Comparison of ENCODE assay signal across 16 mouse cellular contexts in genomic region chr8:72353700-72354045, GRCm38 (mm10). TPM values are rescaled to one million over a fixed set of nuclear protein-coding genes. Genes with fewer than 3 reads are reported as not detected.
DNase-seq lines count a peak whose midpoint lies in the region; ATAC-seq lines count a peak whose summit lies in the region.
"Had no signal": no experiment of that assay in that cellular context is flagged by ENCODE, and none has a peak within 500 bp of the region (broad histone marks: within the 10 kb centered on the region; RNA-seq: fewer than 3 reads in every experiment).

No protein-coding gene starts in this region.

- H3K4me1 ChIP-seq in forebrain, embryonic 14.5 days (ENCODE audit: control insufficient read depth, insufficient read depth, low read length) = no peaks in the 10 kb centered on the region
- no peaks in the 10 kb centered on the region for H3K4me1 ChIP-seq in forebrain, embryonic 15.5 days
- H3K4me1 ChIP-seq in kidney, embryonic 14.5 days (ENCODE audit: control insufficient read depth, insufficient read depth, low read length) = no peaks in the 10 kb centered on the region
- H3K4me1 ChIP-seq: forebrain, embryonic 10.5 days; midbrain, embryonic 10.5 days; neural tube, embryonic 13.5 days had no signal

- no peak overlapping the region for H3K27ac ChIP-seq in forebrain, embryonic 14.5 days (ENCODE audit: low read depth, low read length)
- H3K27ac ChIP-seq in forebrain, embryonic 15.5 days (replicated peaks) = no peak overlapping the region
- 0 out of 2 replicates have a peak overlapping the region, but pooled peaks have one; percentile 17 for H3K27ac ChIP-seq in kidney, embryonic 14.5 days (ENCODE audit: low read depth, low read length)
- H3K27ac ChIP-seq: forebrain, embryonic 10.5 days; limb, embryonic 15.5 days; midbrain, embryonic 10.5 days; neural tube, embryonic 13.5 days had no signal

- H3K9me3 ChIP-seq in forebrain, embryonic 14.5 days (replicated peaks; ENCODE audit: control insufficient read depth, low read length) = no peaks in the 10 kb centered on the region
- no peaks in the 10 kb centered on the region for H3K9me3 ChIP-seq in forebrain, embryonic 15.5 days
- H3K9me3 ChIP-seq in kidney, embryonic 14.5 days (ENCODE audit: control insufficient read depth, low read length) = no peaks in the 10 kb centered on the region
- H3K9me3 ChIP-seq: forebrain, embryonic 10.5 days; limb, embryonic 15.5 days; midbrain, embryonic 10.5 days; neural tube, embryonic 13.5 days had no signal

- H3K9ac ChIP-seq in forebrain, embryonic 14.5 days (ENCODE audit: low read length) = 0 out of 2 replicates have a peak overlapping the region, but pooled peaks have one; percentile 8
- H3K9ac ChIP-seq in forebrain, embryonic 15.5 days (replicated peaks) = no peak overlapping the region
- no peak overlapping the region for H3K9ac ChIP-seq in kidney, embryonic 14.5 days (ENCODE audit: low read depth, low read length)
- H3K9ac ChIP-seq: limb, embryonic 15.5 days; neural tube, embryonic 13.5 days had no signal

- no peaks in the 10 kb centered on the region for H3K27me3 ChIP-seq in forebrain, embryonic 14.5 days (replicated peaks; ENCODE audit: control insufficient read depth, insufficient read depth, low read length)
- H3K27me3 ChIP-seq in forebrain, embryonic 15.5 days = no peaks in the 10 kb centered on the region
- no peaks in the 10 kb centered on the region for H3K27me3 ChIP-seq in kidney, embryonic 14.5 days (ENCODE audit: control insufficient read depth, insufficient read depth, low read length)
- H3K27me3 ChIP-seq: limb, embryonic 15.5 days; neural tube, embryonic 13.5 days had no signal

- ATAC-seq in forebrain, embryonic 14.5 days = no peak
- ATAC-seq in forebrain, embryonic 15.5 days (replicated peaks) = no peak
- peak; percentile 3; the same call in 1 of the 2 replicates for ATAC-seq in kidney, embryonic 14.5 days (ENCODE audit: low FRiP score, low TSS enrichment)
- no peak for ATAC-seq in erythroblast, adult 5-6 weeks (replicated peaks; ENCODE audit: low FRiP score, poor library complexity, severe bottlenecking)
- ATAC-seq: intestine, embryonic 16.5 days had no signal

- H3K36me3 ChIP-seq in forebrain, embryonic 14.5 days (ENCODE audit: control insufficient read depth, insufficient read depth, low read length) = peaks cover 77% of the 10 kb centered on the region
- peaks cover 33% of the 10 kb centered on the region for H3K36me3 ChIP-seq in forebrain, embryonic 15.5 days
- H3K36me3 ChIP-seq in kidney, embryonic 14.5 days (ENCODE audit: control insufficient read depth, insufficient read depth, low read length) = peaks cover 38% of the 10 kb centered on the region

- H3K4me2 ChIP-seq in forebrain, embryonic 14.5 days (ENCODE audit: low read length) = no peak overlapping the region
- H3K4me2 ChIP-seq in forebrain, embryonic 15.5 days (replicated peaks) = no peak overlapping the region
- no peak overlapping the region for H3K4me2 ChIP-seq in kidney, embryonic 14.5 days (replicated peaks; ENCODE audit: low read depth, low read length)
- H3K4me2 ChIP-seq: limb, embryonic 15.5 days; neural tube, embryonic 13.5 days had no signal

- DNase-seq in forebrain, embryonic 14.5 days (ENCODE audit: low spot score) = no peak
- DNase-seq in kidney, postnatal 25 days = no peak
- DNase-seq in thymus, postnatal 14 days = peak; percentile 29
- DNase-seq in thymus, postnatal 25 days = no peak
- no peak for DNase-seq in adrenal gland, postnatal 4 days (ENCODE audit: low spot score in 2 of 2)
- DNase-seq: adrenal gland, adult 8-10 months; cerebellum, adult 11 months; gastrocnemius, postnatal 25 days had no signal

- 93% methylated on average over 7 of the region's 7 CpGs for WGBS in forebrain, embryonic 14.5 days
- WGBS in forebrain, embryonic 15.5 days = 87% methylated on average over 7 of the region's 7 CpGs
- WGBS in kidney, embryonic 14.5 days = 93% methylated on average over 7 of the region's 7 CpGs

- H3K4me3 ChIP-seq in forebrain, embryonic 14.5 days (ENCODE audit: low read depth, low read length) = no peak overlapping the region
- no peak overlapping the region for H3K4me3 ChIP-seq in forebrain, embryonic 15.5 days
- H3K4me3 ChIP-seq in kidney, embryonic 14.5 days (ENCODE audit: low read length) = no peak overlapping the region
- H3K4me3 ChIP-seq: forebrain, embryonic 10.5 days; limb, embryonic 15.5 days; midbrain, embryonic 10.5 days; neural tube, embryonic 13.5 days had no signal

RNA-seq across cellular contexts. Expression of gene Klf2, which starts 34.8 kb away (rescaled TPM):
- polyA plus RNA-seq in forebrain, embryonic 14.5 days (2014; fragmentation: Nextera tagmentation; extraction: Ambion mirVana) = 3.7 and 4.2 TPM in 2 replicates
- 4.0 and 4.1 TPM in 2 replicates for polyA plus RNA-seq in forebrain, embryonic 15.5 days (2015; fragmentation: Nextera tagmentation; extraction: Ambion mirVana)
- polyA plus RNA-seq in kidney, embryonic 14.5 days (2014; fragmentation: Nextera tagmentation; extraction: Ambion mirVana) = 12.1 and 13.9 TPM in 2 replicates
- total RNA-seq in erythroblast, adult 5-6 weeks (2015; ENCODE audit: low replicate concordance) = 8.1 and 11.7 TPM in 2 replicates
- 3.4 and 4.6 TPM in 2 replicates for total RNA-seq in erythroblast, adult 5-6 weeks (2017; ENCODE audit: low replicate concordance)
- 10 to 100 TPM; 40.6 to 41.4 TPM for total RNA-seq in adrenal gland, postnatal 4 days (2021)

RNA-seq across cellular contexts. Expression of gene Gm10282, which starts 48.6 kb away (rescaled TPM):
- 24.8 and 31.0 TPM in 2 replicates for polyA plus RNA-seq in forebrain, embryonic 14.5 days (2014; fragmentation: Nextera tagmentation; extraction: Ambion mirVana)
- polyA plus RNA-seq in forebrain, embryonic 15.5 days (2015; fragmentation: Nextera tagmentation; extraction: Ambion mirVana) = 23.0 and 23.1 TPM in 2 replicates
- 32.7 and 38.4 TPM in 2 replicates for polyA plus RNA-seq in kidney, embryonic 14.5 days (2014; fragmentation: Nextera tagmentation; extraction: Ambion mirVana)
- total RNA-seq in erythroblast, adult 5-6 weeks (2015; ENCODE audit: low replicate concordance) = 22.9 and 31.8 TPM in 2 replicates
- total RNA-seq in erythroblast, adult 5-6 weeks (2017; ENCODE audit: low replicate concordance) = 14.9 and 39.9 TPM in 2 replicates
- total RNA-seq in adrenal gland, postnatal 4 days (2021) = 10 to 100 TPM; 30.9 to 31.2 TPM
